Mouse (Mus musculus) midbrain, embryonic 15.5 days (tissue): Measurements from ENCODE around the gene Gpr183. TPM values are rescaled to one million over a fixed set of nuclear protein-coding genes. Genes with fewer than 3 reads are reported as not detected.

ENCODE experiments used
- ATAC-seq: fragments of 200-750 bp; cut with Nextera tagmentation; replicated peaks from 2 replicates; pipeline ENCODE4 v1.8.0; 2017; ENCODE audit warnings: moderate TSS enrichment
- H3K27ac ChIP-seq: fragments of 300-500 bp; sonication (generic); 2 replicates; pipeline ENCODE4 v1.5.1; 2015; ENCODE audit warnings: mild to moderate bottlenecking, inconsistent platforms
- H3K27me3 ChIP-seq: fragments of 300-500 bp; sonication (generic); replicated peaks from 2 replicates; pipeline ENCODE4 v1.6.1; 2015; ENCODE audit warnings: inconsistent platforms
- H3K36me3 ChIP-seq: fragments of 300-500 bp; sonication (generic); replicated peaks from 2 replicates; pipeline ENCODE4 v1.6.1; 2015; ENCODE audit warnings: inconsistent platforms
- H3K4me1 ChIP-seq: fragments of 300-500 bp; sonication (generic); 2 replicates; pipeline ENCODE4 v1.6.1; 2015; ENCODE audit warnings: inconsistent platforms
- H3K4me2 ChIP-seq: fragments of 300-500 bp; sonication (generic); 2 replicates; pipeline ENCODE4 v1.6.1; 2015; ENCODE audit warnings: inconsistent platforms, mild to moderate bottlenecking, moderate library complexity
- H3K4me3 ChIP-seq: fragments of 300-500 bp; sonication (generic); 2 replicates; pipeline ENCODE4 v1.5.1; 2015; ENCODE audit warnings: mild to moderate bottlenecking, inconsistent platforms
- H3K9ac ChIP-seq: fragments of 300-500 bp; sonication (generic); 2 replicates; pipeline ENCODE4 v1.6.1; 2015; ENCODE audit warnings: mild to moderate bottlenecking, inconsistent platforms
- H3K9me3 ChIP-seq: fragments of 300-500 bp; sonication (generic); 2 replicates; pipeline ENCODE4 v1.6.1; 2016; ENCODE audit warnings: inconsistent platforms
- WGBS: fragments of 180-500 bp; shearing (Covaris S2); methylation state at CpG from one replicate; pipeline ENCODE4 v1.1.7; 2015; ENCODE audit warnings: mixed read lengths; 5-methylcytosine and 5-hydroxymethylcytosine counted together
- polyA plus RNA-seq: library from polyadenylated mRNA; unstranded; fragments of >200 nt; fragmentation: Nextera tagmentation; extraction: Ambion mirVana; gene quantifications from 2 replicates; pipeline ENCODE4 v1.2.1, GENCODE M21; 2015

The Gpr183 gene
- polyA plus RNA-seq, 1 experiment from 2014 or later, result 1.1 TPM

DNA sequence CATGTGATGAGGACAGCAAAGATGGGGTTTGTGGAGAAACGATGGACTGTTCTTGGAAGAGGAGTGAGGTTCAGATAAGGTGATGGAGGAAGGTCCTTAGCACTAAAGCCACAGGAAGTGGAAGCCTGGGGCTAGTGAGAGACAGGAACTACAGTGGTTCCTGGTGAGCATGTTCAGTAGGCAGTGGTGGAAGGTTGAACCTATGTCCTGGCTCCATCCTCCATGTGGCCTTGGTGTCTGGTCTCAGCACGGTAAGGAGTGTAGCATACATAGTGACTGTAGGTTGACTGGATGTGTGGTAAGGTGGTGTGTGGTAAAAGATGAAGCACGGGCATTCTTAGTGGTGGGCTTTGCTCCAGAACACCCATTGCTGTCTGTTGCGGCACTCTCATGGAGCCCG, 15.1 kb downstream of the Gpr183 start:
- no peak overlapping the region for H3K9ac ChIP-seq

GRCm38 (mm10) chr14:121949436-121949835, 15.6 kb downstream of the Gpr183 start:
- H3K9ac ChIP-seq, result no peak overlapping the region
- no peak for ATAC-seq
- H3K4me2 ChIP-seq, result no peak overlapping the region
- no peaks in the 10 kb centered on the region for H3K36me3 ChIP-seq
- over 99% methylated on average over 3 of the region's 3 CpGs for WGBS
- H3K27me3 ChIP-seq, result no peaks in the 10 kb centered on the region
- H3K9me3 ChIP-seq, result no peaks in the 10 kb centered on the region
- H3K4me3 ChIP-seq, result no peak overlapping the region
- no peak overlapping the region for H3K27ac ChIP-seq
- no peaks in the 10 kb centered on the region for H3K4me1 ChIP-seq

More for the DNA sequence above, 15.1 kb downstream of the Gpr183 start:
- no peaks in the 10 kb centered on the region for H3K36me3 ChIP-seq
- no peak for ATAC-seq
- no peaks in the 10 kb centered on the region for H3K27me3 ChIP-seq
- H3K4me1 ChIP-seq, result no peaks in the 10 kb centered on the region
- H3K27ac ChIP-seq, result no peak overlapping the region
- no peak overlapping the region for H3K4me3 ChIP-seq
- H3K9me3 ChIP-seq, result no peaks in the 10 kb centered on the region
- H3K4me2 ChIP-seq, result no peak overlapping the region
- WGBS, result 94% methylated on average over 5 of the region's 5 CpGs

DNA sequence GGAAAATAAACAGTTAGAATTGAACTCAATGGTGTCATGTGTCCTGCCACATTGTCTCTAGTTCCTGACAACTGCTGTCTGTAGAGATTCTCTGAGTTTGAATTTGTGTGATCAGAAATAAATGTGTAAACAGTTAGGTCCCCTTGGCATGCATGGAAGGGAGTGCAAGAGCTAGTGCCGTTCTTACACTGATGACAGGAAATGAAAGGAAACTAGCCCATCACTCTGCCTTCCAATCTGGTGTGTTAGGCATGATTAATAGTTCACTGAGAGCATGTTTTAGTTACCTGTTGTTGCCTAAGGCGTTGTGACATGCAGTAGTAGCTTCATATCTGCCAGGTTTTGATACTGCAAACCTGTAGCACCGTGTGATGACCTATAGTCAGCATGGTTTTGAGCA, 17.0 kb downstream of the Gpr183 start:
- no peaks in the 10 kb centered on the region for H3K9me3 ChIP-seq
- H3K36me3 ChIP-seq, result no peaks in the 10 kb centered on the region
- no peaks in the 10 kb centered on the region for H3K4me1 ChIP-seq
- ATAC-seq, result no peak
- H3K4me3 ChIP-seq, result no peak overlapping the region
- H3K9ac ChIP-seq, result no peak overlapping the region
- no peaks in the 10 kb centered on the region for H3K27me3 ChIP-seq
- H3K27ac ChIP-seq, result no peak overlapping the region
- WGBS, result 91% methylated on average over 3 of the region's 3 CpGs
- H3K4me2 ChIP-seq, result no peak overlapping the region

- Histone ChIP-seq H3K4me1 (no peaks in the 10 kb centered on the region), H3K4me2 (no peak overlapping the region), H3K9ac (no peak overlapping the region), H3K9me3 (no peaks in the 10 kb centered on the region), H3K4me3 (no peak overlapping the region), H3K36me3 (no peaks in the 10 kb centered on the region), H3K27me3 (no peaks in the 10 kb centered on the region), H3K27ac (no peak overlapping the region)
- 80% methylated on average over 8 of the region's 8 CpGs for WGBS
- ATAC-seq, result no peak
Measured at GRCm38 (mm10) chr14:121947201-121947760, 17.7 kb downstream of the Gpr183 start.

- Histone ChIP-seq H3K9me3 (no peaks in the 10 kb centered on the region), H3K9ac (no peak overlapping the region), H3K4me3 (no peak overlapping the region), H3K27me3 (no peaks in the 10 kb centered on the region), H3K4me2 (no peak overlapping the region), H3K27ac (no peak overlapping the region), H3K4me1 (no peaks in the 10 kb centered on the region), H3K36me3 (no peaks in the 10 kb centered on the region)
- no peak for ATAC-seq
- WGBS, result 78% methylated on average over 8 of the region's 8 CpGs
Measured at GRCm38 (mm10) chr14:121946728-121947127, 18.3 kb downstream of the Gpr183 start.

DNA sequence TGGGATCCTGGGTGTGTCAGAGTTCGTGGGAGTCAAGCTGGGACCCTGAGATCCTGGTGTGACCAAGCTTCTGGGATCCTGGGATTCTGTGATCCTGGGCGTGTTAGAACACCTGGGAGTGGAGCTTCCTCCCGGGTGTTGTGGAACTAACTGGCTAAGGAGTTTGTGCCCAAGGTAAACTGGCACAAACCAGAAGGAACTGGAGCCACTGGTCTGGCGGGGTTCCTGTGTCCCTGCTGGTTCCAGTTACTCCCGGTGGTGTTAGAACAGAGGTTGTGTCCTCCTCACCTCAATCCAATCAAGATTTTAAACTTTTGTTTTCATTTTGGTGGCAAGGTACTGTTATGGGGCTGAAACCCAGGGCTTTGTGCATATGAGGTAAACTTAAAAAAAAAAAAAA, 18.9 kb downstream of the Gpr183 start:
- Histone ChIP-seq H3K4me2 (no peak overlapping the region), H3K27ac (no peak overlapping the region), H3K9ac (no peak overlapping the region), H3K36me3 (no peaks in the 10 kb centered on the region), H3K27me3 (no peaks in the 10 kb centered on the region), H3K9me3 (no peaks in the 10 kb centered on the region), H3K4me3 (no peak overlapping the region), H3K4me1 (no peaks in the 10 kb centered on the region)
- WGBS, result 84% methylated on average over 5 of the region's 5 CpGs
- no peak for ATAC-seq

- H3K9ac ChIP-seq, result no peak overlapping the region
- no peaks in the 10 kb centered on the region for H3K9me3 ChIP-seq
- no peak for ATAC-seq
- H3K36me3 ChIP-seq, result no peaks in the 10 kb centered on the region
- no peak overlapping the region for H3K4me3 ChIP-seq
- no peaks in the 10 kb centered on the region for H3K27me3 ChIP-seq
- 94% methylated on average over 3 of the region's 3 CpGs for WGBS
- H3K4me2 ChIP-seq, result no peak overlapping the region
- H3K27ac ChIP-seq, result no peak overlapping the region
- no peaks in the 10 kb centered on the region for H3K4me1 ChIP-seq
Measured at GRCm38 (mm10) chr14:121939582-121939981, 25.4 kb downstream of the Gpr183 start.

DNA sequence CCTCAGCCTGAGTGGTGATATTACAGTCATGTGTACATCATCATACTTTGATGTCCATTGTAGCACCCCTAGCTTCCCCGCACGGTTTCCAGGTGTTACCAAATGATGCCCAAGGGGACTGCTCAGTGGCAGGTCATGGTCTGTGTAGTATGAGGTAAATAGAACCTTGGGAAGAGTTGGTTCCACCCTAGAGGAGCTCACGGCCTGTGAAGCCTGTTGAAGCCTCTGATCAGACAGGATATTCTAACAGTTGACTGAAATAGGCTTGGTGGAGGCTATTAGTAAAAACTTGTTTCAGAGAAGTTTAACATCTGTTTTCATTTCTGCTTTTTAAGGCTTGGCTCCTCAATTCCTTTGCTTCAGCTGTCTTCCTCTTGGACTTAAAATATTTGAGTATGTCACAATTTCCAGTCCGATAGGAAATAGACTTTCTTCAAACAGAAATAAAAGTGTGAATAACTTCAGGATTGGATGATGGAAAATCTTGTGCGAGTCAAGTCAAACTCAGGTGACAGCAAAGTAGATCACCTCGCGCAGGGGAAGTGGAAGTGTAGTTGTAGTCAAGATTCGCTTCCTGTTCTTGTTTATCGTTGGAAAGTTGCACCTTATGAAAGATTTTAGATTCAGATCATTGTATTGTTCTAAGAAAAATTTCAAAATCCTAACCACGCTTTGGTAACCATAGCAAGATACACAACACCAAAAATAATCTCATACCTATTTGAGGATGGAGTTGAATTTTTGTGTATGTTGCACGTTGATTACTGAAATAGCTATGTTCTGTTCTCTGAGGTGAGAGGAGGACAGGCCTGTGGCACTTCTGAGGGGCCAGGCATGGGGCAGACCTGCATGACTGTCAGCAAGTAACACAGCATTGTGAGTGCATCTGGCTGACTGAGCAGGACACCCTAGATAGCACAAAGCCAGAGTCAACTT, 26.5 kb downstream of the Gpr183 start:
- Histone ChIP-seq H3K9me3 (no peaks in the 10 kb centered on the region), H3K27ac (no peak overlapping the region), H3K4me3 (no peak overlapping the region), H3K27me3 (no peaks in the 10 kb centered on the region), H3K4me2 (no peak overlapping the region), H3K36me3 (0 out of 2 replicates have a peak, but pooled peaks cover 5% of the 10 kb centered on the region), H3K4me1 (no peaks in the 10 kb centered on the region), H3K9ac (no peak overlapping the region)
- no peak for ATAC-seq
- WGBS, result 95% methylated on average over 11 of the region's 11 CpGs

DNA sequence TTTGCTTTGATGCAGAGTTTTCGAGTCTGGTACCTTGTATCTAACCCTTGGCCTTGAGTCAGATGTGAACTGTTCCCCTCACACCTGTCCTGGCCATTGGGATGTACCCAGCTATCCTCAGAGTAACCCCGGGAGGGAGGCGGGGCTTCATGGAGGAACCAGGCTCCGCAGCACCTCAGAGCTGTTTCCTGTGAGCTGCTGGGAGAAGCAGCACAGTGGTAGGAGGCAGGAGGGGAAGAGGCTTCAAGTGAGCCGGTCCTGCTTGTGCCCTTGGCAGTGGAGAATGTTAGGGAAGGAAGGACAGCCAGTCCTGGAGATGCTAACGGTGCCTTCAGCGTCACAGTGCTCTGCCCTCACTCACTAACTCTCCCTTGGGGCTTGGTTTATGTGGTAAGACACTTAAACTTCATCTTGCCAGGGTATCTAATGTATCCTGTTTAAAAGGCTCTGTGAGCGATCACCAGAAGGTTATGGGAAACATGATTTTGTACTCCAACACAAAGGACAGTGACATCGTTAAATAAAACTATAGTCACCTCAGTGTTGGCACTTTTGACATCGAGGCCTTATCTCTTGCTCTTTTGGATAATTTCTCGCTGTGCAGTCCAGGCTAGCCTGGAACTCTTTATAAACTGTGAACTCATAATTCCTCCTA, 27.3 kb downstream of the Gpr183 start:
- H3K27ac ChIP-seq, result no peak overlapping the region
- H3K36me3 ChIP-seq, result 0 out of 2 replicates have a peak, but pooled peaks cover 5% of the 10 kb centered on the region
- WGBS, result 90% methylated on average over 11 of the region's 11 CpGs
- no peak overlapping the region for H3K9ac ChIP-seq
- H3K4me1 ChIP-seq, result no peaks in the 10 kb centered on the region
- no peak overlapping the region for H3K4me2 ChIP-seq
- H3K4me3 ChIP-seq, result no peak overlapping the region
- no peak for ATAC-seq
- no peaks in the 10 kb centered on the region for H3K27me3 ChIP-seq
- no peaks in the 10 kb centered on the region for H3K9me3 ChIP-seq

GRCm38 (mm10) chr14:121936856-121937255, 28.1 kb downstream of the Gpr183 start:
- WGBS, result 77% methylated on average over 8 of the region's 8 CpGs
- H3K27me3 ChIP-seq, result no peaks in the 10 kb centered on the region
- H3K9me3 ChIP-seq, result no peaks in the 10 kb centered on the region
- ATAC-seq, result no peak
- no peak overlapping the region for H3K9ac ChIP-seq
- 0 out of 2 replicates have a peak, but pooled peaks cover 5% of the 10 kb centered on the region for H3K4me1 ChIP-seq
- no peak overlapping the region for H3K27ac ChIP-seq
- H3K36me3 ChIP-seq, result 0 out of 2 replicates have a peak, but pooled peaks cover 5% of the 10 kb centered on the region
- H3K4me3 ChIP-seq, result no peak overlapping the region
- no peak overlapping the region for H3K4me2 ChIP-seq

DNA sequence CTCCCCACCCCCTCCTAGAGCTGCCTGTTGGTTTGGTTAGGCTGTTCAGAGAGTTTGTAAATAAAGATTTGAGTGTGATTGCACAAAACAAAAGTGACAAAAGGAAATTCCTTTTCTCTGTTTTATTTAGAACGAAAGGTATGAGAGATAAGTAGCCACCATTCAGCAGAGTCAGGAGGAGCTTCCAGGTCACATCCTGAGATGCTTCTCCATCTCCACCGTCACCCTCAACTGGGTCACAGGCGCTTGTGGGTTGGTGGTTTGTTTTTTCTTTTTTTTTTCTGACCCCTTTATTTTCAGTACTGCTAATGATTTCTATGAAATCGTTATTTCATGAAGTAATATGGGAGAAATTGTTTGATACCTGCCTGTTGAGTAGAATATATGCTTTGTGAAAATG, 28.6 kb downstream of the Gpr183 start:
- H3K4me1 ChIP-seq, result peaks cover 9% of the 10 kb centered on the region; the same call in 1 of the 2 replicates
- ATAC-seq, result no peak
- 97% methylated on average over 4 of the region's 4 CpGs for WGBS

GRCm38 (mm10) chr14:121934597-121934946, 30.4 kb downstream of the Gpr183 start:
- H3K27ac ChIP-seq, result no peak overlapping the region
- H3K9me3 ChIP-seq, result no peaks in the 10 kb centered on the region
- no peak for ATAC-seq
- no peak overlapping the region for H3K4me2 ChIP-seq
- H3K27me3 ChIP-seq, result no peaks in the 10 kb centered on the region
- no peak overlapping the region for H3K4me3 ChIP-seq
- H3K9ac ChIP-seq, result no peak overlapping the region
- H3K36me3 ChIP-seq, result 0 out of 2 replicates have a peak, but pooled peaks cover 5% of the 10 kb centered on the region
- WGBS, result 93% methylated on average over 5 of the region's 5 CpGs
- H3K4me1 ChIP-seq, result peaks cover 9% of the 10 kb centered on the region; the same call in 1 of the 2 replicates

More for the DNA sequence above, 28.6 kb downstream of the Gpr183 start:
- H3K4me3 ChIP-seq, result no peak overlapping the region
- H3K9me3 ChIP-seq, result no peaks in the 10 kb centered on the region
- H3K27ac ChIP-seq, result no peak overlapping the region
- no peaks in the 10 kb centered on the region for H3K27me3 ChIP-seq
- H3K36me3 ChIP-seq, result 0 out of 2 replicates have a peak, but pooled peaks cover 5% of the 10 kb centered on the region
- no peak overlapping the region for H3K9ac ChIP-seq
- no peak overlapping the region for H3K4me2 ChIP-seq
